Mouse (Mus musculus) liver, postnatal 0 days (tissue): ENCODE results near the gene Pappa2.

ENCODE experiments used
- CTCF ChIP-seq: sonication (generic); IDR thresholded peaks from 2 replicates; pipeline ENCODE4 v1.5.1; 2016; ENCODE audit warnings: antibody characterized with exemption, low read depth
- EP300 ChIP-seq: IDR thresholded peaks from 2 replicates; pipeline ENCODE4 v1.6.1; 2016; ENCODE audit warnings: antibody characterized with exemption, low read depth, mild to moderate bottlenecking

GRCm38 (mm10) chr1:158773102-158773501 lies 207.2 kb downstream of the Pappa2 start:
- TF ChIP-seq CTCF: no peak
- TF ChIP-seq EP300: no peak
